Mouse (Mus musculus) stomach, postnatal 0 days (tissue): ENCODE results near the gene Dst. TPM values are rescaled to one million over a fixed set of nuclear protein-coding genes. Genes with fewer than 3 reads are reported as not detected.

Experiments used
- ATAC-seq: fragments of 200-750 bp; cut with Nextera tagmentation; 2 replicates; pipeline ENCODE4 v1.8.0; 2017; ENCODE audit not compliant: low FRiP score, low TSS enrichment
- DNase-seq: peaks from one replicate; pipeline ENCODE4 v3.0.0-alpha.2; 2016; ENCODE audit warnings: low spot score
- H3K27ac ChIP-seq: fragments of 300-500 bp; sonication (generic); replicated peaks from 2 replicates; pipeline ENCODE4 v1.5.1; 2014; ENCODE audit warnings: mild to moderate bottlenecking, control low read depth
- H3K27me3 ChIP-seq: fragments of 300-500 bp; sonication (generic); 2 replicates; pipeline ENCODE4 v1.6.1; 2014; ENCODE audit warnings: low read length; ENCODE audit not compliant: control insufficient read depth, insufficient read depth
- H3K36me3 ChIP-seq: fragments of 300-500 bp; sonication (generic); 2 replicates; pipeline ENCODE4 v1.6.1; 2014; ENCODE audit warnings: low read length, mixed read lengths; ENCODE audit not compliant: control insufficient read depth, insufficient read depth
- H3K4me1 ChIP-seq: fragments of 300-500 bp; sonication (generic); replicated peaks from 2 replicates; pipeline ENCODE4 v1.6.1; 2014; ENCODE audit warnings: antibody characterized with exemption; ENCODE audit not compliant: control insufficient read depth, insufficient read depth
- H3K4me2 ChIP-seq: fragments of 300-500 bp; sonication (generic); replicated peaks from 2 replicates; pipeline ENCODE4 v1.6.1; 2014; ENCODE audit warnings: low read depth, mild to moderate bottlenecking, control low read depth, moderate library complexity
- H3K4me3 ChIP-seq: fragments of 300-500 bp; sonication (generic); 2 replicates; pipeline ENCODE4 v1.5.1; 2014; ENCODE audit warnings: low read depth, low read length, control low read depth
- H3K9ac ChIP-seq: fragments of 300-500 bp; sonication (generic); 2 replicates; pipeline ENCODE4 v1.6.1; 2014; ENCODE audit warnings: mild to moderate bottlenecking, low read length, control low read depth, mixed read lengths
- H3K9me3 ChIP-seq: fragments of 300-500 bp; sonication (generic); 2 replicates; pipeline ENCODE4 v1.6.1; 2016; ENCODE audit warnings: low read length; ENCODE audit not compliant: control insufficient read depth
- CTCF ChIP-seq: IDR thresholded peaks from 2 replicates; pipeline ENCODE4 v1.5.1; 2016; ENCODE audit warnings: antibody characterized with exemption, low read depth, mild to moderate bottlenecking, moderate library complexity
- EP300 ChIP-seq: optimal IDR thresholded peaks from 2 replicates; pipeline ENCODE3; 2016; ENCODE audit warnings: antibody characterized with exemption
- WGBS: fragments of 180-500 bp; shearing (Covaris S2); extraction: QIAGEN DNeasy Blood & Tissue Kit; methylation state at CpG from one replicate; pipeline ENCODE4 v1.1.7; 2014; 5-methylcytosine and 5-hydroxymethylcytosine counted together
- polyA plus RNA-seq: library from polyadenylated mRNA; unstranded; fragments of >200 nt; fragmentation: Nextera tagmentation; extraction: Ambion mirVana; gene quantifications from 2 replicates; pipeline ENCODE4 v1.2.1, GENCODE M21; 2015

Dst gene
- polyA plus RNA-seq, 1 experiment from 2014 or later, result 16.4 TPM

- Histone ChIP-seq H3K4me1 (no peaks in the 10 kb centered on the region), H3K27me3 (no peaks in the 10 kb centered on the region), H3K4me3 (no peak overlapping the region), H3K27ac (no peak overlapping the region), H3K36me3 (no peaks in the 10 kb centered on the region), H3K9me3 (no peaks in the 10 kb centered on the region), H3K4me2 (no peak overlapping the region), H3K9ac (no peak overlapping the region)
- ATAC-seq (no peak), DNase-seq (no peak)
- WGBS, result 96% methylated on average over 2 of the region's 2 CpGs
- no peak for TF ChIP-seq EP300
- no peak for TF ChIP-seq CTCF
Observed at GRCm38 (mm10) chr1:34102604-34103003, 194.6 kb downstream of the Dst start.

GRCm38 (mm10) chr1:34103176-34103575 is 195.2 kb downstream of the Dst start:
- Histone ChIP-seq H3K4me2 (no peak overlapping the region; the same call in 1 of the 2 replicates), H3K4me3 (no peak overlapping the region), H3K27ac (no peak overlapping the region), H3K4me1 (no peaks in the 10 kb centered on the region), H3K36me3 (no peaks in the 10 kb centered on the region), H3K9ac (no peak overlapping the region), H3K9me3 (no peaks in the 10 kb centered on the region), H3K27me3 (no peaks in the 10 kb centered on the region)
- ATAC-seq (no peak), DNase-seq (no peak)
- 81% methylated on average over 3 of the region's 3 CpGs for WGBS
- TF ChIP-seq CTCF (no peak), EP300 (no peak)

- Histone ChIP-seq H3K4me3 (no peak overlapping the region), H3K27me3 (no peaks in the 10 kb centered on the region), H3K27ac (no peak overlapping the region), H3K9ac (no peak overlapping the region), H3K36me3 (no peaks in the 10 kb centered on the region), H3K4me1 (no peaks in the 10 kb centered on the region), H3K9me3 (no peaks in the 10 kb centered on the region), H3K4me2 (no peak overlapping the region; the same call in 1 of the 2 replicates)
- TF ChIP-seq EP300, result no peak
- no peak for TF ChIP-seq CTCF
- ATAC-seq (peak; percentile 69; the same call in 1 of the 2 replicates), DNase-seq (no peak)
- WGBS, result 15% methylated on average over 3 of the region's 3 CpGs
Observed at GRCm38 (mm10) chr1:34103713-34104172, 195.7 kb downstream of the Dst start.

GRCm38 (mm10) chr1:34104846-34105245 is 196.8 kb downstream of the Dst start:
- H3K4me2 ChIP-seq, result no peak overlapping the region
- TF ChIP-seq EP300 (no peak), CTCF (no peak)
- H3K9ac ChIP-seq, result no peak overlapping the region
- no peak for ATAC-seq
- H3K27ac ChIP-seq, result no peak overlapping the region
- no peaks in the 10 kb centered on the region for H3K4me1 ChIP-seq
- no peaks in the 10 kb centered on the region for H3K36me3 ChIP-seq
- no peak overlapping the region for H3K4me3 ChIP-seq
- no peaks in the 10 kb centered on the region for H3K9me3 ChIP-seq
- DNase-seq, result no peak
- WGBS, result 29% methylated on average over 8 of the region's 8 CpGs
- no peaks in the 10 kb centered on the region for H3K27me3 ChIP-seq

GRCm38 (mm10) chr1:34106606-34107005 is 198.6 kb downstream of the Dst start:
- Histone ChIP-seq H3K36me3 (no peaks in the 10 kb centered on the region), H3K27ac (no peak overlapping the region), H3K9ac (no peak overlapping the region), H3K9me3 (no peaks in the 10 kb centered on the region), H3K4me1 (no peaks in the 10 kb centered on the region), H3K4me3 (no peak overlapping the region), H3K27me3 (no peaks in the 10 kb centered on the region), H3K4me2 (no peak overlapping the region)
- no peak for TF ChIP-seq CTCF
- no peak for TF ChIP-seq EP300
- ATAC-seq (no peak), DNase-seq (no peak)
- 54% methylated on average over 8 of the region's 8 CpGs for WGBS

- 66% methylated on average over 8 of the region's 8 CpGs for WGBS
- no peak for ATAC-seq
- H3K36me3 ChIP-seq, result no peaks in the 10 kb centered on the region
Observed at GRCm38 (mm10) chr1:34107076-34107475, 199.1 kb downstream of the Dst start.

More at GRCm38 (mm10) chr1:34107076-34107475, 199.1 kb downstream of the Dst start:
- no peaks in the 10 kb centered on the region for H3K9me3 ChIP-seq
- H3K4me1 ChIP-seq, result no peaks in the 10 kb centered on the region
- no peak for TF ChIP-seq CTCF
- no peak for TF ChIP-seq EP300
- no peak overlapping the region for H3K4me3 ChIP-seq
- no peaks in the 10 kb centered on the region for H3K27me3 ChIP-seq
- H3K9ac ChIP-seq, result no peak overlapping the region
- no peak overlapping the region for H3K27ac ChIP-seq
- H3K4me2 ChIP-seq, result no peak overlapping the region
- no peak for DNase-seq
